Mouse (Mus musculus): ENCODE measurements around the gene Msrb3.

Msrb3 gene

DNA sequence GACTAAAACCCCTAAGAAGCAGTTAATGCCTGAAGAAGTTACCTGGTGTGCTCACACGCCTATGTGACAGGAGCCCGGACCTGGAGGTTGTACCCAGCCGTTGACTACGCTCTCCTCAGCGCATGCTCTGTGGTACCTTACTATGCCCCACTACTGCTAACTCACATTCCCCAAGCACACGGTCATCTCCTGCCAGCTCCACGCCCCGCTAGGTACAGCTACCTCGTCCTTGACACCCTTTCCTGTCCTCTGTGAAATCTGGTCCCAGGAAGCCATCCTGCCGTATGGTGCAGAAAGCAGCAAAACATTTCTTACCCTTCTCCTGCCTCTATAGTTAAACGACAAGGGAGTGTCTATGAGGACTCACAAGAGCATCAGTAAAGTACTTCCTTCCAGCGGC is 37.2 kb downstream of the Msrb3 start:
- DNase-seq (ENCODE audit: low spot score in 2 of 2) = no peak

DNA sequence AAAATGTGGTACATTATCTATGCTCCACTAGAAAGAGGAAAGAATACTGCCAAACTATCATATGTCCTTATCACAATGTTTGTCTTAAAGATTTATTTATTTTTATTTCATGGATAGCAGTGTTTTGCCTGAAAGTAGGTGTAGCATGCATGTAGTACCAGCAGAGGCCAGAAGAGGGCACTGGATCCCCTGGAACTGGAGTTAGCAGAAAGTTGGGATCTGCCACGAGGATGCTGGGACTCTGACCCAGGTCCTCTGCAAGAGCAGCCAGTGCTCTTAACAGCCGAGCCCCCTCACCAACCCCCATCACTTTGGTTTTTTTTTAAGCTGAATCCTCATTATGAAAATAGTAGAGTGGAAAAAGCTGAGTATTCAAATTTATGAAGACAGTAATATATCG is 37.7 kb downstream of the Msrb3 start:
- DNase-seq (ENCODE audit: low spot score in 2 of 2) = peak in 1 of 2 experiments; percentile 29

DNA sequence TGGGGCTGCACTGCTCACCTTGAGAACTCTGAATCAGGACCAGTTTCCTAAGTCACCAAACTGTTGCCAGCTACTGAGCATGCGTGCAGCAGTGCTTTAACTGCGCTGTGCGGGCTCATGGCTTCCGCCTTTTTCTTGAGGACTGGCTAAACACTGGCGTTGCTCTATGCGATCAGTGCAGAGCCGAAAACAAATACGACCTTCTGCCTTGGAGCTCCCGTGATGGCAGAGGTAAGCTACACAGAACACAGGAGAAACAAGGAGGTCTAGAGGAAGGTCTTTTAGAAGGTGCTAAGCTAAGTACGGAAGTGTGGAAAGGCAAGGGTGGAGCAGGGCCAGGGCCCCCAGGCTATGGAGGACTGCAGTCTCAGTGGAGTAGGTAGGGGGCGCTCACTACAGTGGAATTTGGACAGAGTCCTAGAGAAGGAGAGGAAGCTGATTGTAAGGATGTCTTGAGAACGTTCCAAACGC is 41.3 kb downstream of the Msrb3 start:
- no peak for DNase-seq (ENCODE audit: low spot score in 2 of 2)

DNA sequence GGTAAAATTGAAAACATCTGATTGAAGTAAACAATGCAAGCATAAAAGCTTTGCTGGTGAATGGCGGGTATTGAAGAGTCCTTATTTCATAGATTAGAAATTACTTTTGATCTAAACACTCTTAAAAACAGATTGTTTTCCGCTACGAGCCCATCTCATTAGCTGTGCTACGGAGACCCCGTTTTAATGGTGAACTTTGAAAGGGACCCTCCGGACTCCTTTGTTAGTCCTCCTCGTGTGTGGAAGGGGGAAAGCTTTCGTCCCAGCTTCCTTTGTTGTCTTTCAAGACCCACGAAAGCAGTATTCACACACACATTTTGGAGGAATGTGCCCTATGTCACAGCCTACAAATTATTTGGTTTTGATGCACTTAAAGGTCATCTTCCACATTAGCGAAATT is 44.6 kb downstream of the Msrb3 start:
- no peak for DNase-seq (ENCODE audit: low spot score in 2 of 2)

GRCm38 (mm10) chr10:120853816-120854215 is 45.1 kb downstream of the Msrb3 start:
- no peak for DNase-seq (ENCODE audit: low spot score in 2 of 2)

DNA sequence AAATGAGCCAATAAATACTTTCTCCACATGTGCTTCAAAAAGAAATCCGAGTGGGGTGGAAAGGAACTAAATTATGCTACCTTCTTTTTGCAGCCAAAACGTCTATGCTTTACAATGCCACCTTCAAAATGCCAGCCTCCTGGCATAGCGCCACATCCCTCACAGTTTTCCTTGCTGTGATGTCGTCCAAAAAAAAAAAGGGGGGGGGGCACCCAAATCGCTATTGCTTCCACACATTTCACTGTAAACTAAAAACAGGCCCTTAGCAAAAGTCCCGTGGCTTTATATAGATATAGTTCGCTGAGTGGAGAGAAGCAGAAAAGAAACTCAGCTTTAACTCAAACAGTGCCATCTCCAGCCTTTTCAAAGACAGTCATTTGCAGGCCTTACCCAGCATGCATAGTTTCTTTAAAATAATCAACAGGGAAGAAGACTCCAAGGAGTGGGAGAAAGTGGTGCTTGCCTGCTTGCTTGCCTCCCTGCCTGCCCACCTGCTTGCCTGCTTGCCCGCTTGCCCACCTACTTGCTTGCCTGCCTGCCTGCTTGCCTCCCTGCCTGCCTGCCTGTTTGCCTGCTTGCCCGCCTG is 47.6 kb downstream of the Msrb3 start:
- no peak for DNase-seq (ENCODE audit: low spot score in 2 of 2)

DNA sequence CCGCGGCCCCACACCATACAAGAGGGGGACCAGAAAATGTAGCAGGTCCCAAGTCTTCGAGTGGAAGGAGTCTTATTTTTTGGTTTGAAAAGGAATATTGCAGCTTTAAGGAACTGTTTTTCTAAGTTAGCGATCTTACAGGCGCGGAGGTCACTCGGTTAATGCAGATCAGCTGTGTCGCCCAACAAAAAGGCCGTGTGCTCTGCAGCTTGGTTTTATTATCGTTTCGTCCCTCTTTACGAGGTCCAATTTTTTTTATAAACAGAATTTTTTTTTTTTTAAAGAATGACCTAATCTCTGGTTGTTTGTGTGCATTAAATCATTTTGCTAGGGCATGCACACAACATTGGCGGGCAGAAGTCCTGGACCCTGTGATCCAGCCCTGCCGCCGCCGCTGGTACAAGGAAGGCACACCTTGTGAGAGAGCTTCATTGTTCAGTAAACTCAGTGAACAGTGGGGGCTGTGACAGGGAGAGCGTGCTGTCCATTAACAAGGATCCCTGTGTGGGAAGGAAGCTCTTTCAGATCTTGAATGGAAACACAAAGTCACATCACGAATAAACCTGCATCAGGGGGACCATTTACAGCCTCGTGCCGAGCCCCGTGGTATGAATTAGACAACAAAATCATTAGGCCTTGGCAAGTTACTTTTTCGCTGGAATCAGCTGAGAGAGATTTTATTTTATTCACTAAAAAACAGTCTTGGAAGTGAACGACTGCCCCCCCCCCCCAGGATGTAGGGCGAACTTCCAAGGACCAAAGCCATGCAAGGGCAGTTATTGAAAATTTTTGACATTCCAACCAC is 48.3 kb downstream of the Msrb3 start:
- no peak for DNase-seq (ENCODE audit: low spot score in 2 of 2)

DNA sequence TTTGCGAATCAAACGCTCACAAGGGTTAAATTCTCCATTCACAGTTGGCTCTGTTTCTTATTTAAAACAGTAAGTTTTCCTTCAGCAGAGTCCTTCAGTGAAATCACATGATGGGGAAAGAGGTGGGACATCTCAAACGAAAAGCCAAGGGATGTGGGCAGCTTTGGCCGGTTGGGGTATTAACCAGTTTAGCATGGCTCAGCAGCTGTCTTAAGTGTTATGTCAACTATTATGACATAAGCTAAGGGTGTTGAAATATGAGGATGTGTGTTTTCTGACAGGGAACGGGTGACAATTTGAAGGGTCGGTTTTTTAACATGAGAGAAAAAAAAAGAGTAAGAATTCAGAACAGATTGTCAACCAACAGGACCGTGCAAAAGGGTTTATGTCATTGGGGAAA is 50.2 kb downstream of the Msrb3 start:
- no peak for DNase-seq (ENCODE audit: low spot score in 2 of 2)

- DNase-seq (ENCODE audit: low spot score in 2 of 2) = no peak
These were observed 51.1 kb downstream of the Msrb3 start for GRCm38 (mm10) chr10:120847785-120848184.

- no peak for DNase-seq (ENCODE audit: low spot score in 2 of 2)
These were observed 58.9 kb downstream of the Msrb3 start for GRCm38 (mm10) chr10:120839966-120840365.

GRCm38 (mm10) chr10:120834531-120834930 is 64.4 kb downstream of the Msrb3 start:
- DNase-seq (ENCODE audit: low spot score in 2 of 2) = no peak

- no peak for DNase-seq (ENCODE audit: low spot score in 2 of 2)
These were observed 65.1 kb downstream of the Msrb3 start for GRCm38 (mm10) chr10:120833836-120834235.

DNA sequence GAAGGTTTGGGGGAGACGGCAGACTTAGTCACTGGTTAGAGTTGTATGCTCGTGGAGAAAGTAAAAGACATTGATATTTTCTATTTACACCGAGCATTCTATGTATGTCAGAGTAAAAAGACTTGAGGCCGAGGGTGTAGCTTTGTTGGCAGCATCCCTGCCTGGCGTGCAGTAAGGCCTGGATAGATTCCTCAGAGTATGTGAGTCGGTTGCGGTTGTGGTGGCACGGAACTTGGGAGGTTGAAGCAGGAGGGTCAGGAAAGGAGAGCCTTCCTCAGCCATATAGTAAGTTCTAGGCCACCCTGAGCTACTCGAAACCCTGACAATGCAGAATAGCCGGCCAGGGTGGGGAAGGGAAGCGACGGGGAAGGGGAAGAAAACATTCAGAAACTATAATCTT is 71.1 kb downstream of the Msrb3 start:
- DNase-seq (ENCODE audit: low spot score in 2 of 2) = no peak

DNA sequence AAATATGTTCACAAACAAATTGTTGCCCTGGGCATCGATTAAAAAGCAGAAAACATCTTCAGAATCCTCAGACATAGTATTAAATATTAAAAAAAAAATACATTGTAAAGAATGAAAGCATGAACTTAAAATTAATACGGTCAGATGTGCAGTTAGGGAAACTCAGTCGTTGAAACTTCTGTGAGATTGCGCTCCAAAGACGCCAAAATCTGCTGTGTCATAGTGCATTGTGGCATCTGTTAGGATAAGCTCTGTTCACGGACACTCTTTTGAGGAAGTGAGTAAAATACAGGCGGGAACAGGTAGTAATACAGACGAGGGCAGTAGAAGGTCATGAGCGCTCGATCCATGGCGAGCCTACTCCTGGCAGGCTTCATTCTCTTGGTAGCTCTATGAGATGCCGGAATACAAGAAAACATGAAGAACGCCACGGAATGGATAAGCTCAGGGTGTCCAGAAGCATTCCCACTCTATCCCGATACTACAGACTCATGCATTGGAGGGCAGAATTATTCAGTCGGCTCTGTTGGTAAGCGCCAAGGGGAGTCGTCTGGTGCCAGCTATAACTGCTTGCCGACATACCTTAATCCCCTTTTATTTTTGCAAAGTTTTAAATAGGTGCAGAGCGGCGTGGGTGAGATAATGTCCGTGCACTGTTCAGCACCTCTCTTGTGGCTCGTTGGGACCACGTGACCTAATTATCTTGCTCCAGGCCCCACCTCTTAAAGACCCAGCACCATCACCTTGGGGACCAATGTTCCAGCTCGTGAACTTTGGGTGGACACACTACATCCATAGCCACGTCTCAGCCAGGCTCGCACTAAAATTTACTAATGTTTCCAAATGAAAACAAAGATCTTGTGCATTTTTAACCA is 71.9 kb downstream of the Msrb3 start:
- DNase-seq (ENCODE audit: low spot score in 2 of 2) = no peak

- no peak for DNase-seq (ENCODE audit: low spot score in 2 of 2)
These were observed 72.5 kb downstream of the Msrb3 start for GRCm38 (mm10) chr10:120826381-120826780.

DNA sequence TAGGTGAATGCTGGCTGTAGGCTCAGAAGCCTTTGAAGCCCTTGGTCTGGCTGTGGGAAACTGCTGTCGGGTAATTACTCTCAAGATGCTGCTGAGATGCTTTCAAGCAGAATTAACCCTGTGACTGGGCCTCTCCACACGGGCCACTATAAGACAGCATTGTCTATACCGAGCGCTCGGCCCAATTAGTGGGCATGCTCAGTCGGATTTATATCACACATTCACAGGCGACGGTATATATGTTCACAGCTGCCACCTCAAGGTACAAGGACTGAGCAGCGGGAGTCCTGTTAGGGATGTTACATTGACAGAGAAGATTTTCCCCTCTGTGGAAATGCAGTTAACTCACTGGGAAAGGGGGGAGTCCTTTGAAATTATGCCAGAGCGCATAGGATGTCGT is 73.3 kb downstream of the Msrb3 start:
- DNase-seq (ENCODE audit: low spot score in 2 of 2) = no peak

DNA sequence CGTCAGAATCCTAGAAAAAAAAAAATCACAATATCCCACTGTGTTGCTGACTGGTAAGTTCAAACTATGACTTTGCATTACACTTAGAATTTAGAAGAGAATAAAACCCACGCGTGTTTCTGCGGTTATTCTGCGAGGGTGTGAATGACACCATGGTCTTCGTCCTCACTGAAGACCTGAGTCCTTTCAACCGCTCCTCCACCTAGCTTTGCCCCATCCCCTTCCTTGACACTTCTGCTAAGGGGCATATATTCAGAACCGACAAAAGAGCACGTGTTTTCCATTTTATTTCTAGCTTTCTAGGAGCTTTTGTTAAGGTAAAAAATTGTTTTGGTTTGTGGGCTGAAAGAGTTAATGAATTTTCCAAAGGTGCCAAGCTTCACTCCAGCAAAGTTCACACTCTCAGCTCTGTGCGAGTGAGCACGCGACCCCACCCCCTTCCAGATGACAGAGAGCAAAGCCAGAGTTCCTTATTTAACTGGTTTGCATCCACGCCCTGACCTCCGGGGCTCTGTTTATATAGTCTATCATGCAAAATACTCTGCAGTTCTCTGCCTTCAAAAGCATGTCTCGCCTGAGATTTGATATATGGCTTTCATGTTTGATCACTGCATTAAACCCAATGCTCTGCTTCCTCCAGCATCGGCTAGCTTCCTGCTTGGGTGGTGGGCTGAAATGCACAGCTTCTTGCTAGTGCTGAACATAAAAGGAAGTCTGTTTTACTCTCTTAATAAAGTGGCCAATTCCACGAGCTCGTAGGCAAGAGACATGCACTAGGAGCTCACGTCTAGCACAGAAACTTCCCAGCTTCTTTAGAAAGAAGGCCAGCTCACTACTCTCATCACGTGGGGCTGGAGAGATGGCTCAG is 77.2 kb downstream of the Msrb3 start:
- no peak for DNase-seq (ENCODE audit: low spot score in 2 of 2)

GRCm38 (mm10) chr10:120820781-120821300 is 78.1 kb downstream of the Msrb3 start:
- no peak for DNase-seq (ENCODE audit: low spot score in 2 of 2)

GRCm38 (mm10) chr10:120815290-120815689 is 83.6 kb downstream of the Msrb3 start:
- DNase-seq (ENCODE audit: low spot score in 2 of 2) = no peak

DNA sequence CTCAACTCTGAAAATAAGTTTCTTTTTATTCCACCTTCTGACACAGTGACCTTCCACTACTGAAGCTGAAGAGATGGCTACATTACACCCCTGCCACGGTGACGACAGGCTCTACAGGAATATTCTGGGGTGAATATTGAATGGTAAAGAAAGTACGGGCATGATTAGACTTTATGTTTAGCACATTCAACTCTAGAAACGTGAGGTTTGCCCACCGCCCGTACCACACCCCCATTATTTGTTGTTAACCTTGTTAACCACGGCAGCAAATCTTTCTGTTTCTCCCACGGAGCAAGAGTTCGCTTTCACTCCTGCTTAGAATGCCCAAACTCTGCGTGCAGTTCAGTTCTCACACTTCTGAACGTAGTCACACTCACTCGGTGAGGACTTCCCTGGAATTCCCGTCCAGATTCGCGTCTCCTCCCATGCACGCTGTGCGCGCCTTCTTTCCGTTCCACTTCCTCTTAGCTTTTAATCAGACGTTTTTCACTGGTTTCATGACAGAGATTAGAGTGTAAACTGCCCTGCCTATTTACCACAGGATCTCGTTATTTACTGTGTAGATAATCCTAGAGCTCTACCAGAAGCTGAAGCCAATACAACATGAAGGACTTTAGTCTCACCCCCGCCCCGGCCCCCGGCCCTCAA is 87.0 kb downstream of the Msrb3 start:
- no peak for DNase-seq (ENCODE audit: low spot score in 2 of 2)
